Mouse (Mus musculus) adrenal gland, adult 8-10 months (tissue): ENCODE results near the gene Ppp5c. TPM values are rescaled to one million over a fixed set of nuclear protein-coding genes. Genes with fewer than 3 reads are reported as not detected.
"Not testable (repeated sequence)": the region's sequence is repeated elsewhere in the genome, so short reads cannot be mapped to it uniquely, and the experiment has no call there.

Source experiments
- DNase-seq: peaks from one replicate; pipeline ENCODE4 v3.0.0; 2022
- total RNA-seq, 4 experiments: library from RNA; stranded (reverse); gene quantifications; 2 replicates each; pipeline ENCODE4 v1.2.4; 2022

Ppp5c gene
- total RNA-seq = 10 to 100 TPM; 74.7 to 96.9 (median 91.3) TPM

- DNase-seq = peak; percentile 88
Observed at GRCm38 (mm10) chr7:17027588-17028343, at the start of gene Ppp5c. Gene Ppp5c, minus strand, starts transcription at chr7:17027924.

- DNase-seq = no peak
Observed at GRCm38 (mm10) chr7:17076542-17076941, 48.8 kb upstream of the Ppp5c start.

GRCm38 (mm10) chr7:17073904-17074615, 46.3 kb upstream of the Ppp5c start, which contains the start of gene Psg16:
Gene Psg16, plus strand, starts transcription at chr7:17074040.
- DNase-seq = no peak

GRCm38 (mm10) chr7:17073513-17073903, 45.8 kb upstream of the Ppp5c start:
- DNase-seq = no peak

- DNase-seq = not testable (repeated sequence)
Observed at GRCm38 (mm10) chr7:17067651-17068050, 39.9 kb upstream of the Ppp5c start.

- DNase-seq = no peak
Observed at GRCm38 (mm10) chr7:17067000-17067399, 39.3 kb upstream of the Ppp5c start.

GRCm38 (mm10) chr7:17066412-17066811, 38.7 kb upstream of the Ppp5c start:
- no peak for DNase-seq

- DNase-seq = no peak
Observed at GRCm38 (mm10) chr7:17065620-17066019, 37.9 kb upstream of the Ppp5c start.

- no peak for DNase-seq
Observed at GRCm38 (mm10) chr7:17062845-17063244, 35.1 kb upstream of the Ppp5c start.

GRCm38 (mm10) chr7:17062389-17062788, 34.7 kb upstream of the Ppp5c start, which contains the start of gene Hif3a:
Gene Hif3a, minus strand, starts transcription at chr7:17062427.
- DNase-seq = no peak

- DNase-seq = no peak
Observed at GRCm38 (mm10) chr7:17060782-17061605, 33.3 kb upstream of the Ppp5c start.

- DNase-seq = peak; percentile 90
Observed at GRCm38 (mm10) chr7:17060031-17060781, 32.5 kb upstream of the Ppp5c start.

- no peak for DNase-seq
Observed at GRCm38 (mm10) chr7:17059463-17059844, 31.7 kb upstream of the Ppp5c start.

GRCm38 (mm10) chr7:17058816-17059462, 31.2 kb upstream of the Ppp5c start:
- no peak for DNase-seq

- peak; percentile 69 for DNase-seq
Observed at GRCm38 (mm10) chr7:17058071-17058689, 30.5 kb upstream of the Ppp5c start.

GRCm38 (mm10) chr7:17056601-17057523, 29.1 kb upstream of the Ppp5c start:
- DNase-seq = no peak

GRCm38 (mm10) chr7:17056081-17056581, 28.4 kb upstream of the Ppp5c start:
- peak; percentile 75 for DNase-seq

GRCm38 (mm10) chr7:17055287-17055946, 27.7 kb upstream of the Ppp5c start:
- no peak for DNase-seq
